Comparison of ENCODE assay signal across 8 mouse cellular contexts in genomic region chr1:89323091-89323490, GRCm38 (mm10).
DNase-seq lines count a peak whose midpoint lies in the region; ATAC-seq lines count a peak whose summit lies in the region.

No protein-coding gene starts in this region.

- 31% methylated on average over 2 of the region's 2 CpGs for WGBS in heart, embryonic 16.5 days
- WGBS in lung, embryonic 16.5 days, result 35% methylated on average over 2 of the region's 2 CpGs

- no peaks in the 10 kb centered on the region for H3K27me3 ChIP-seq in heart, embryonic 16.5 days (ENCODE audit: control insufficient read depth, insufficient read depth, low read length)
- H3K27me3 ChIP-seq in lung, embryonic 16.5 days (ENCODE audit: control insufficient read depth, insufficient read depth, low read depth, low read length), result no peaks in the 10 kb centered on the region

- no peak overlapping the region for H3K9ac ChIP-seq in heart, embryonic 16.5 days (ENCODE audit: low read length)
- H3K9ac ChIP-seq in lung, embryonic 16.5 days (ENCODE audit: low read length), result no peak overlapping the region

- DNase-seq in frontal cortex, postnatal 36 days (ENCODE audit: low spot score in 2 of 2), result peak; percentile 19 to 21
- DNase-seq in frontal cortex, postnatal 25 days (ENCODE audit: low spot score in 2 of 2), result no peak
- peak; percentile 26 to 39 for DNase-seq in right cerebral cortex, adult 2 months (ENCODE audit: low spot score in 2 of 2)
- DNase-seq in right cerebral cortex, adult 18-20 months, result no peak
- peak; percentile 43 for DNase-seq in cerebellum, adult 9-10 months
- DNase-seq in thymus, postnatal 4 days, result peak; percentile 69

- H3K27ac ChIP-seq in heart, embryonic 16.5 days (ENCODE audit: low read length), result peak overlapping the region; percentile 46
- peak overlapping the region; percentile 31; the same call in 1 of the 2 replicates for H3K27ac ChIP-seq in lung, embryonic 16.5 days (ENCODE audit: low read length)

- H3K4me3 ChIP-seq in heart, embryonic 16.5 days (ENCODE audit: low read length), result no peak overlapping the region
- no peak overlapping the region for H3K4me3 ChIP-seq in lung, embryonic 16.5 days (ENCODE audit: low read length)

- no peaks in the 10 kb centered on the region for H3K36me3 ChIP-seq in heart, embryonic 16.5 days (ENCODE audit: control insufficient read depth, insufficient read depth)
- H3K36me3 ChIP-seq in lung, embryonic 16.5 days (ENCODE audit: control insufficient read depth, insufficient read depth, low read length), result no peaks in the 10 kb centered on the region

- no peak overlapping the region for H3K4me2 ChIP-seq in heart, embryonic 16.5 days (ENCODE audit: low read depth, low read length)
- H3K4me2 ChIP-seq in lung, embryonic 16.5 days (ENCODE audit: low read depth, low read length), result no peak overlapping the region

- H3K9me3 ChIP-seq in heart, embryonic 16.5 days (replicated peaks; ENCODE audit: control insufficient read depth, low read length), result no peaks in the 10 kb centered on the region
- H3K9me3 ChIP-seq in lung, embryonic 16.5 days (ENCODE audit: control insufficient read depth, low read length), result no peaks in the 10 kb centered on the region

- no peaks in the 10 kb centered on the region for H3K4me1 ChIP-seq in heart, embryonic 16.5 days (ENCODE audit: control insufficient read depth, insufficient read depth, low read length)
- no peaks in the 10 kb centered on the region for H3K4me1 ChIP-seq in lung, embryonic 16.5 days (replicated peaks; ENCODE audit: control insufficient read depth, insufficient read depth, low read length)

- ATAC-seq in heart, embryonic 16.5 days (replicated peaks; ENCODE audit: extremely low read depth, insufficient read depth, low FRiP score), result no peak
- ATAC-seq in lung, embryonic 16.5 days (ENCODE audit: low read depth), result no peak

Comparison
In these comparisons a context has a peak if more than half of its experiments do, and no peak if none do; other contexts are left out.
1. DNase-seq: peak in frontal cortex, postnatal 36 days (2 of 2), right cerebral cortex, adult 2 months (2 of 2), cerebellum, adult 9-10 months (single experiment) and thymus, postnatal 4 days (single experiment); none in frontal cortex, postnatal 25 days (0 of 2) and right cerebral cortex, adult 18-20 months (single experiment).